Mouse (Mus musculus) yolk sac, embryonic 10.5 days (tissue): ENCODE data around the gene Antxrl.
A peak's percentile ranks its signal among the peaks of the same experiment; 100 is the strongest.

Source experiments
- DNase-seq: peaks from one replicate; pipeline ENCODE4 v3.0.0-alpha.2; 2017; ENCODE audit warnings: low spot score

Gene Antxrl

GRCm38 (mm10) chr14:34052516-34052915 lies at the start of gene Antxrl:
Gene Antxrl, plus strand, starts transcription at chr14:34052707.
- DNase-seq: no peak

GRCm38 (mm10) chr14:34015063-34015462 lies 37.4 kb upstream of the Antxrl start, which contains the start of gene Gm30083:
Gene Gm30083, minus strand, starts transcription at chr14:34015182.
- no peak for DNase-seq

GRCm38 (mm10) chr14:34016381-34016780 lies 36.1 kb upstream of the Antxrl start, which contains the start of gene Gm5460:
Gene Gm5460, plus strand, starts transcription at chr14:34016758.
- DNase-seq: no peak

- DNase-seq: no peak
Measured at GRCm38 (mm10) chr14:34016938-34017337, 35.6 kb upstream of the Antxrl start.

- DNase-seq: peak; percentile 7
Measured at GRCm38 (mm10) chr14:34026710-34027109, 25.8 kb upstream of the Antxrl start.

GRCm38 (mm10) chr14:34033841-34034610 lies 18.5 kb upstream of the Antxrl start:
- no peak for DNase-seq

GRCm38 (mm10) chr14:34041241-34041640 lies 11.3 kb upstream of the Antxrl start:
- no peak for DNase-seq

- no peak for DNase-seq
Measured at GRCm38 (mm10) chr14:34043341-34043740, 9.2 kb upstream of the Antxrl start.

- no peak for DNase-seq
Measured at GRCm38 (mm10) chr14:34050101-34050779, 2.3 kb upstream of the Antxrl start.

GRCm38 (mm10) chr14:34071665-34072064 lies 19.2 kb downstream of the Antxrl start:
- no peak for DNase-seq

GRCm38 (mm10) chr14:34075346-34075745 lies 22.8 kb downstream of the Antxrl start:
- DNase-seq: no peak

- DNase-seq: no peak
Measured at GRCm38 (mm10) chr14:34077222-34077621, 24.7 kb downstream of the Antxrl start.

GRCm38 (mm10) chr14:34078293-34078692 lies 25.8 kb downstream of the Antxrl start:
- no peak for DNase-seq

GRCm38 (mm10) chr14:34080321-34080997 lies 28.0 kb downstream of the Antxrl start:
- DNase-seq: peak; percentile 53

GRCm38 (mm10) chr14:34085731-34086130 lies 33.2 kb downstream of the Antxrl start, which contains the start of gene Anxa8:
Gene Anxa8, plus strand, starts transcription at chr14:34085981.
- DNase-seq: peak; percentile 6

GRCm38 (mm10) chr14:34086806-34087205 lies 34.3 kb downstream of the Antxrl start:
- no peak for DNase-seq

- DNase-seq: no peak
Measured at GRCm38 (mm10) chr14:34087856-34088398, 35.4 kb downstream of the Antxrl start.

- no peak for DNase-seq
Measured at GRCm38 (mm10) chr14:34089796-34090195, 37.3 kb downstream of the Antxrl start.

GRCm38 (mm10) chr14:34091475-34091874 lies 39.0 kb downstream of the Antxrl start:
- peak; percentile 42 for DNase-seq

GRCm38 (mm10) chr14:34092856-34093255 lies 40.3 kb downstream of the Antxrl start:
- no peak for DNase-seq

GRCm38 (mm10) chr14:34096161-34096560 lies 43.7 kb downstream of the Antxrl start:
- no peak for DNase-seq

GRCm38 (mm10) chr14:34102601-34103000 lies 50.1 kb downstream of the Antxrl start, which contains the start of gene A630023A22Rik:
Gene A630023A22Rik, minus strand, starts transcription at chr14:34102754.
- no peak for DNase-seq
